Mouse (Mus musculus) kidney, adult 9 months (tissue): ENCODE data around the gene Slbp.
A peak's percentile ranks its signal among the peaks of the same experiment; 100 is the strongest.

Source experiments
- DNase-seq: peaks from one replicate; pipeline ENCODE4 v3.0.0; 2022

The Slbp gene

DNA sequence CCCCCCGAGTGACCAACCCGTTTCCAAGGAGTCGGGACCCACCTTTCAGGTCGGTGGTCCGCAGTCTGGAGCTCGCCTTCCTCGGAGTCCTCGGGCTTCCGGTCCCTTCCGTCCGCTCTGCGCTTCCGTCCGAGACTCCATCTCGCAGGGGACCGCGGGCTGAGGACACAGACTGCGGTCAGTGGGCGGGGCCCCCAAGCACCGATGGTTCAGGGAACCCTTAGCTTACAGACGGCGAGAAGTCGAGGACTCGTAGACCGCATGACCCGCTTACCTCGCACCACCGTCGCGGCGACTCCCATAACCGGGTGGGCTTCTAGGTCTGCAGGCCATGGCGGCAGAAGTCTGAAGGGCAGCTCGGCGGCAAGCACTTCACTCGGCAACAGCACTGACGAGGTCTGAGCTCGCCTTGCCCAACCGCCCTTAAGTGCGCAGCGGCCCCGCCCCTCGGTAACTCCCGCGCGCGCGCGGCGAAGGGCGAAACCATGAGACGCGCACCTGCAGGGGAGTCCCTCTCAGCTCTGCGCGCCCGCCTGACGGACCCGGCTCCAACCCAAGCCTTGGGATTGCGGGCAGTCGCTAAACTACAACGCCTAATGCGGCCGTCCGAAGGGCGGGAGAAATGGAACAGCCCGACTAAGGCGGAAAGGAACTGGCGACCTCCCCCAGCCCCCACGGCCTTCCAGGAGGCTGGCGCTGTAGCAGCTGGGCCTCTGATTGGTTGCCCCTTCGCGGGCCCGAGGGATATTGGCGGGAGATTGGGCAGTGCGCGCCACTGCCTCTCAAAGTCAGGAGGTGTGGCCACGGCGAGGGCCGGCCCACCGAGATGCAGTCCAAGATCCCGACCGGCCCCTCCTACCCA is at the start of gene Slbp:
TSS of gene Slbp (minus strand) at position 654 of the 862 bp plus-strand sequence.
- peak; percentile 98 for DNase-seq

DNA sequence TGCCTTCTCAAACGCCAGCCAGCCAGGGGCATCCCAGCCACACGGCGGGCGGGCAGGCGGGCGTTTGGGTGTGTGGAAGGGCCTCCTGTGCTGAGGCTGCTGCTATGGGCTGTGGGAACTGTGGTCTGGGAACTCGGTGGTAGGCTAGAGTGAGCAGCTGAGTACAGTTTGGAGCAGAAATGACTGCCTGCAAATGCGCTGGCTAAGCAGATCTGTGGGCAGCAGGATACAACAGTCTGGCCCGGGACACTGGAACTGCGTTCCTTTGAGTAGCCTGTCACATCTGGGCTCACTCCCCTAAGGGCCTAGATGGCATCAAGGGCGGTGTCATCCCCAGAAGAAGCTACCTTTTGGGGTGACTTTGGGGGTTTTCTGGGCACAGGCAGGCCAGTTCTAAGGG is 49.5 kb upstream of the Slbp start:
- no peak for DNase-seq

DNA sequence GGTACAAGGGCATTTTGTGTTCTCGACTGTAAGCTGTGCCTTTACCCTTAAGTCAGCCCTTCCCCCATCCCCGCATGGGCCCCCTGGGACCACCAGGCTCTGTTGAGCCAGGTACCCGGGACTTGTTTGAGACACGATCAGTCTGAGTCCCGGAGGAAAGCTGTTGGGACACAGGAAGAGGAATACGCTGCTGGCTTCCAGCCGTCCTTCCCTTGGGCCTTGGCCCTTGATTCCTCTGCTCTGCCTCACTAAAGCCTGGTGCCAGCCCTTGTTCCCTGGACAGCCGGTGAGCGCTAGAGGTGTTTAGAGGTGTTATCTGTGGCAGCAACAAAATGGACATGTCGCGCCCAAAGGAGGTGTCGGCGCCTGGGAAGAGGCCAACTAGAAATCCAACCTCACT is 47.6 kb upstream of the Slbp start:
- DNase-seq = no peak

DNA sequence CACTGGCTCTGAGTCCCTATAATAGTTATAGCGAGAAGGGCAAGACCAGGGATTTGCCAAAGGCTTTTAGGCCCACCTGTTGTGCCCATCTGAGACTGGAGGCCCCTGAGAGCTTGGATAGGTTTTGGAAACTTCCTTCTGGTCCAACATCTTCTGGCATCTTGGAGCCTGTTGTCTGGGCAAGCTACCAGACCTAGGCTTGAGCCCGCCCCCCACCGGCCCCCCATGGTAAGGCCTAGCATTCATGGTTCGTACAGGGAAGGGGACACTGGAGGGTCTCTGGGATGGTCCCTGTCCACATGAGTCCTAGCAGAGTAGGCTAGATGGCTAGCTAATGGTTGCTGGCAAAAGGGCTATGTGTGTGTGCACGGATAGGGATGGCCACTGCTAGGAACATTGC is 46.3 kb upstream of the Slbp start:
- DNase-seq = no peak

DNA sequence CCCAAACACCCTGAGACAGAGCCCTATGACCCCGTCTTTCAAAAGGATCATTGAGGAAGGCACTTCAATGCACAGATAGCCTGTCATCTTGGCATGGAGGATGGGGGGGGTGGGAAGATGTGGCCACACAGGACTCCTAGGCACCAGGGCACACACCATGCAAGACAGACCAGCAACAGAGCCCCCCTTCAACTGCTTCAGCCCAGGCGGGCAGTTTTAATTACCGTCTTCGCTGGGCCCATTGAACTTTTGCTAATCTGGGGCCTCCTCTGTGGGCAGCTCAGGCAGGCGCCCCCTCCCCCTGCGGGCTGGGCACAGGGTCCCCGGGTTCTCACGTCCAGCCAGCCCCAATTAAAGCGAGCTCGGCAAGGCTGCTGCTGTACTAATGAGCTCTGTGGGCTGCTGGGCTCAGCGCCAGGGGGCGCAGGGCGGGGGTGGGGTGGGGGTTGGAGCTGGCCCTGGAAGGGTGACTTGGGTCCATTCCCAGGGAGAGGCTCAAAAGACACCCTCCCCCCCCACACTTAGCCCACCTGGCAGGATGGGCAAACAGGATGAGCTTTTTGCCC is 45.7 kb upstream of the Slbp start:
- DNase-seq = no peak

DNA sequence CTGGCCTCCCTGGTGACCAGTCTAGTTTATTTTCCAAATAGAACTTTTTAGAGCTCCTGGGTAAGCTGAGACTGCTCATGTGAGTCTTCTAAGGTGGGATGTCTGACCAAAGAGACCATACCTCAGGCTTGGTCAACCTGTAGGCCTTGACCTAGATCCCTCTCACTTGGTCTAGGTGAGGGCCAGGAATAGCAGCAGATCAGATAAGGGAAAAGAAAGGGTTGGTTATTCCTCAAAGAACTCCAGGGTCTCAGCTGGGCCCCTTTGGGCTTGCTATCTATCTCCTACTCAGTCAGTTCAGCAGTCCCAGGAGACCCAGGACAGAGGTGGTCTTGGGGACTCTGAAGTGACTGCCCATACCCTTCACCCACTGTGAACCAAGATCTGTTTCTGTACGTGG is 45.2 kb upstream of the Slbp start:
- DNase-seq = no peak

DNA sequence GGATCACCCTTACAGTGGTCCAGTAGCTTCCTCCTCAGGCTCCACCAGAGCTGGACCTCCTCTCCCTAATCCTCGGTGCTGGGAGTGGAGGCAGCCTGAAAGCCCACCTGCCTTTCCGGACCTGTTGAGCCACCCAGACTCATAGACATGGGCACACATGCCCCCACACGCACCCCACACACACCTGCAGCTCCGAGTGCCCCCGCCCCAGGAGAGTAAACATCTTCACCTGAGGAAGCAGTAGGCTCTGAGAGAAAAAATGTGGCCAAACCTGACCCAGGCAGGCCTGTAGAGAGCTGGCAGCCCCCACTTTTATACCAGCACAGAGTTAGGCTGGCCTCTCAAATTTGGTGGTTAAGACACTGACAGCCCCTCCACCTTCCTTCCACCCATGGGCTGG is 44.1 kb upstream of the Slbp start:
- DNase-seq = no peak

DNA sequence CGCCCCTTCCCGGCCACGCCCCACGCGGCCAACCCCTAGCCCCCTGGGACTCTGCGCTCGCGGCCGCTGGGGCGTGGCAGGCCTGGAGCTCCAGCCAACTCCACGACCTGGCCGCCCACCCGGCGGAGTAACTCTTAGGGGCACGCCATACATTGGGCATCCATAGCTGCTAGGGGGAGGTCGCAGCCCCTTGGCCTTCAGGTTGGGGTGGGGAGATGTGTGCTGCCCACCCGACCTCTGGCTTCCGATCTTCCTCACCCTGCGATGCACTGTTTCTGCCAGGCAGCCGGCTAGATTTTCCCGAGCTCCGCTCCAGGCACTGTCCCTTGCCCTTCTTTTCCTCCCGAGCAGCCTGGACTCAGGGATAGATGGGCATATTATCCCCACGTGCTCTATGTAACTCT is 43.3 kb upstream of the Slbp start:
- no peak for DNase-seq

DNA sequence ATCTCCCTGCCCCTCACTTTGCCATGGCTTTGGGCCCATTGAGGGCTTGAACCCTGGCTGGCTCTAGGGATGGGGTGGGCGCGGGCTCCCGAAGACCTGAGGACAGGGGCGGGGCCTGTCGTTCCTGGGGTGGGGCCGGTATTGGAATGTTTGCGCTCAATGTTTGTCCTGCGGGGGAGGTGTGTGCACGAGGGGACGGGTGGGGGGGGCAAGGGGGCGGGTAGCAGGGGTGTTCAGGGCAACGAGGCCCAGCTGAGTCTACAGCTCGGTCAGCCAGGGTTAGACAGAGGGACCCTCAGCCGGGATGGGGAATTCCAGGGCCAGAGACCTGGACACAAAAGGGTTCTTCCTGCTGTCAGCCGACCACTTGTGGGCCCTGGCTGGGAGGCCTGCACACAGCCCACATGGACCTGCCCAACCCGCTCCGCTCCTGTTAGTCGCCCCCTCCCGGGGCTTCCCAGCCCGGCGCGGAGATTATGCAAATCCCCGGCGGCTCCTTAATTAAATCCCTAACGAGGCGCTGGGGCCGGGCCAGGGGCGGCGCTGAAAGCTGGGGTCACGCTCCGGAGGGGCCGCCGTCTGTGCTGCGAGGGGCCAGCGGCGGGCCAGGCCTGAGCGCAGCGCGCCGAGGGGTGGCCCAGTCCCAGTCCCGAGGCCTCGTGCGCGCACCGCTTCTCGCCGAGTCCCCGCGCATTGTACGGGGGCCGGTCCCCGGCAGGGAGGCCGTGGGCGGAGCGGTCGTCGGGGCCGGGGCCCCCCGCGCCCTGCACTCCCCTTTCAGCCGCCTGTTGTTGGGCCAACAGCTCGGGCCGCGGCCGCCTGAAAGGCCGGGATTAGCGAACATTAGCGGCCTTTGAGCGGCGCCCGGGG is 42.7 kb upstream of the Slbp start:
- no peak for DNase-seq

DNA sequence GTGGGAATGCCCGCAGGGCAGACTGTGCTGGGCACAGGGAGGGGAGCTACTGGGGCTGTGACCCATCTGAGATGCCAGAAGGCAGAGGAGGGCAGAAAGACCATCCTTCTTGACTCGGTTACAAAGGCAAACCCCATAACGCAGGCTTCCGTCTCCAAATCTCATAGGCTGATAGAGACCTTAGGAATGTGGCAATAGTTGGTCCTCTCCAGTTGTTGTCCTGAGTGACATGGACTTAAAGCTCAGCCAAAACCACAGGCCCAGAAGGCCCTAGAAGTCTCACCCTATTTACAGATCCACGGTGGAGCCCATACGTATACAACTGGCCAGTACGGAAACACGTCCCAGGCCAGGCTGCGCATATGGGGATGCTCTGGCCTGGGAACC is 42.1 kb upstream of the Slbp start:
- no peak for DNase-seq

DNA sequence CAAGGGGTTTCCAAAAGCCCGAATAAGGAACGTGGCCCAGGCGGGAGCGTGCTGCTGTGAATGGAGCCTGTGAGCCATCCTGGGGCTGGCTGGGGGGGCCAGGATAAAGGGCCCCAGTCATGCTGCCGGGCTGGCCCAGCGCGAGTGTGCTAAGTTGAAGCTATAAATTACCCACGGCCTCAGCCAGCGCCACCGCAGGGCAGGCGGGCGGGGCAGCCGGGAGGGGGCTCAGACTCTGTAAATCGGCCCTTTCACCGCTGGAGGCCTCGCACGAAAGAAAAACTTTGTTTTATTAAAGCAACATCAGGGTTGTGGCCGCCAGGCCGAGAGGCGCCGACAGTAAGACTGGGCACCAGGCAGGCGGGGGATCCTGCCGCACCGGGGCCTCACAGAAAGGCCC is 40.0 kb upstream of the Slbp start:
- DNase-seq = no peak

DNA sequence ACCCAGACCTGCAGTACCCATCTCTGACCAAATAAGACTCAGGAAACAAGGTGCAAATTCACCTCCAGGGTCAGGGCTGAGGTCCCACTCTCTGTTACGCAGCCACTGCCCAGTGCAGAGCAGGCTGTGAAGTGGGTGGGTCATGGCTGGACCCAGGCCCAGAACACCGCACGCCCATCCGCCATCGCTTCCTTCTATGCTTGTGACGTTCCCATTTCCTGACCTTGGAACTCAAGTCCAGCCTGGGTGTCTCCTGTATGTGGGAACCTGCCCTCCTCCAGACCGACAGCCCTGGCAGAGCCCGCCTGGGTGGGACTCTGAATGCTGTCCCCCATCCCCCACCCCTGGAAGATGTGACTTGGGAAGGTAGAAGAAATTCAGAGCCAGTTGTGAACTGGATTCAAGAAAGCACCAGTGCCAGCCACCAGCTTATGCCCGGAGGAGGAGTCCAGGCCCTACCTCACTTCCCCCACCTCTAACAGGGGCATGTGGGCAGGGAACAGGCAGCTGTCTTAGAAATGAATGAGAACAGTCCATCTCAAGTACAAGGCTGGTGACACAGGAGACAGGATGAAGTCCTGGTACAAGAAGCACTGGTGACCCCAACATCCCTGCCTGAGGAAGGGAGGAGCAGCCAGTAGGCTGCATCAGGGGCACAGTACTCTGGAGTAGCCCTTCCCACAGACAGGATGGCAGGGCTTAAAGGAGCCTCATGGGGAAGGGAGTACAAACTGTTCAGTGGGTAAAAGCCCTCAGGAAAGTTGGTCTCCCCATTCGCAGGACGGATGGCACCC is 37.7 kb upstream of the Slbp start:
- peak; percentile 40 for DNase-seq

DNA sequence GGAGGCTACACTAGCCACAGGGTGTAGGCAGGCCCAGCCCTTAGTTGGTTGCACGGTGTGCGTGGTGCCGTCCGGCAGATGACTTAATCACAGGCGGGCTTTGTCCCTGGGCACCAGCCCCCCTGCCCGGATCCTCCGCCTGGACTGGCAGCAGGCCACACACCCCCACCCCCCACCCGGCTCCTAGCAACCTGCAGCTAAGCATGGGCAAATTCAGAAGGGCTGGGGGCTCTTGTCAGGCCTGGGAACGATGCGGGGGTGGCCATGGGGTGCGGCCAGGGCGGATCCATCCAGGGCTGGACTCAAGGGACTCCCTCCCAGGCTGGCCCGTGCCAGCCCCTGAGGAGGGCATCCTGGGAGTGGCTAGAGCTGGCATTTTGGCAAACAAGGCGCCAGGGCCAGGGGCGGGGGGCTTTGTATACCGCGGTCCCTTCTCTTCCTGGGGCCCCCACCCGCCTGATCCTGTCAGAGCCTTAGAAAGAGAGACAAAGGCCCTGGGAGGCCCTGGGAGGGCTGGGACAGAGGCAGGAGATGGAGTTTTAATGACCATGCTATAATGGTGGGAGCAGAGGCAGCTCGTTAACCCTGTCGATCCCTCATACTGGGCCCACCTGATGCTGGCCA is 37.0 kb upstream of the Slbp start:
- DNase-seq = no peak

DNA sequence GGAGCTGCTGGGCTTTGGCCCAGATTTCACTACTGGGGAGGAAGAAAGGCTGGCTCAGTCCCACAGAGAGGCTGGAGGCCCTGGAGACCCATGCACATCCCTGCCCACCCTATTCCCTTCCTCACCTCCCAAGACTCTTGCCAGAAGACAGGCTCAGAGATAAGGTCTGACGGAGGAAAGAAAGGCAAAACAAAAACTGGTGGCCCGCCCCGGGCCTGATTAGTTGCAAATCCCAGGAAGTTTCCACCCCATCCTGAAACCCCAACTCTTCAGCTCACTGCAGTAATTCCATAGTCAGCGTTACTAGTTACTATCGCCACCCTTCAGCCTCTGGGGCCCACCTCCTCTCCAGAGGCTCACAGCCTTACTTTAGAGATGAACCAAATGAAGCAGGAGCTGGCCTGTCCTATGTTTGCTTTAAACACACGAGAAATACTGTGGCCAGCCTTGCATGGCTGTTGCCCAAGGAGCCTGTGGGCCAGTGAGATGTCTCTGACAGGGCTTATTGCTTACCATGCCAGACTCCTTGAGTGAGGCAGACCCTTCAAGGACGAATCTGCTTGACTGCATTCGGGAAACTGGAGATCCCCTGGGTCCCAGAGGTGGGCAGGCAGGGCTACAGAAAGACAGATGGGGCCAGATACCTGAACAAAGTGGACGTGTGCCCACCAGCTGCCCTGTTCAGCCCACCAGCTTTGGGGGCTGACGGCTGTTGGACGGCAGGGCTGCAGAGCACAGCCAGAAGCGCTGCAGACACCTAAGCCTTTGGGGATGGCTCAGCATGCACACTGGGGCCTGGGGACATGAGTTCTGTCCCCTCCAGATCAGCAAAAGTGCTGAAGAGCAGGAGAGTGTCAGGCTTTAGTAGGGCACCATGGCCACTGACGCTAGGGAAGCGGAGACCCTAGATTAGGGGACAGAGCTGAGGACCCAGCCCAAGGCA is 36.2 kb upstream of the Slbp start:
- DNase-seq = no peak

DNA sequence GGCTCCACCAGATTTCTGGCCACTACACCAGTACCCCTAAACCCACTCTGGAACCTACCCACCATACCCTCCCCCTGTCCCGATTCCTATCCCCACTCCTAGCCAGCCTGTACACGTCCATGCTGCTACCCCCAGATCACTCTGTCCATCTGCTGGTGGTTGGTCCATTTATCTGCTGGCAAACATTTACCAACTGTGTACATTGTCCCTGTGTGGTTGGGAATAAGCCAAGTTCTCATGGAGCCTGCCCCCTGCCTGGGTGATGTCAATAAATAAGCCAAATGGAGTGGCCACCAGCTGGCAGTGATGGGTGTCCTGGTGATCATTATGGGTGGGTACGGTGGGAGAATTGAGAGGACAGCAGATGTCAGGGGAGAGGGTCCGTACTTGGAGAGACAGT is 34.8 kb upstream of the Slbp start:
- DNase-seq = no peak

DNA sequence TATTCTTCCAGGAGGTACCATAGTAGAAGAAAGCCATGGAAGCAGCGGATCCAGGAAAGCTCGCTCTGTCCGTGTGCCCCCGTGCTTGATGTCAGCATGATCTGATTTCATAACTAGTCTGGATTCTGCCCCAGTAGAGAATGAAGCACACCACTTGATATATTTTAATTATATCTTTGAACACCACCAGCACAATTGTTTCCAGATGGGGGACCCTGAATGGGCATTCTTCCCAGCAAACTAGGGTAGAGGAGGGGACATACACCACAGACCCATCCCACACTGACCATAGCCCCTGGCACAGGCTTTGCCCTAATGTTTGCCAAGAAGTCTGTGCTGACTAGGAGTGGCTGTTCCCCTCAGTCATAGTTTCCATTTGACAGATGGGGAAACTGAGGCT is 32.6 kb upstream of the Slbp start:
- DNase-seq = no peak

DNA sequence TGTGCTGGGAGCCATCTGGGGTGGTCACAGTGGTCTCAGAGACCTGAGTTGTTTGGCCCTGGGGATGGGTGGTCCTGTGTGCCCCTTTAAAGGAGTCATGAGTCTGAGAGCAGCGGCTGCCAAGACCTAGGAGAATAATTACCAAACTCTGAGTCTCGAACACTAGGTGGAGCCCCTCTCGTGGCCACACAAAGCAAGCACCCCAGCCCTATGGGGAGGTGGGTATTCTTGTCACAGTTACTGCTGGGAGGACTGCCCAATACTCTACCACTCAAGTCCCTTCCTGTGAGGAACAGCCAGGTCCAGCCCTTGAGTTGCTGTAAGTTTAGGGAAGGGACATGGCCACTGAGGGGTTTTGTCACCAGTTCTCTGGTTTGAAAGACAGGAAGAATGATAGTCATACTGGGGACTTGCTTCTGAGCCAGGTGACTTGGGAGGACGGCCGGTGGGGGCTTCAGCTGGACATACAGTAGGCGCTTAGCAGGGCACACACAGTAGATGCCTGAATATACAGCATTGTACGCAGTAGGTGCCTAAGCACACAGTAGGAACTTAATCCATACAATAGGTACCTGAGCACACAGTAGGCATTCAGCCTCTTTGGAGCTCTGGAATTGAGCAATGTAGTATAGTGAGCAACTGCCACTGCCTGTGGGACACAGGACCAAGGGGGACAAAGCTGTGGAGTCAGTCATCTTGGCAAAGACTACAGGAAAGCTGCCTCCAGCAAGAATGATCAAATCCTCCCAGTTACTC is 31.7 kb upstream of the Slbp start:
- DNase-seq = peak; percentile 80

DNA sequence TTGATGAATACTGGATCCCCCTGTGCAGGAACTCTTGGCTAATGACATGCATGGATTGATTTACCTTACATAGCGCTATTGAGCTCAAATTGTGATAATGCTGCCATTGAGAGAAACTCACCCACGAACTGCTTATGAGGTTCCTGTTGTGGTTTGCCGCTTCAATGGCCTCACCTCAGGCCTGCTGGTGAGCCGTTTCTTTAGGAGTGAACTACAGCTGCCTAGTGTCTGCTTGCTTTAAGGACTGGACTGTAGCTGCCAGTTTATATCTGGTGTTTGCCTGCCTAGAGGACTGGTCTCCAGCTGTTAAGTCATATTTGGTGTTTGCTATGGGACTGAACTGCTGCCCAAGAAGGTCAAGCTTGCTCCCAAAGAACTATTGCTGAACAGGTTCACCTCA is 30.6 kb upstream of the Slbp start:
- DNase-seq = no peak

DNA sequence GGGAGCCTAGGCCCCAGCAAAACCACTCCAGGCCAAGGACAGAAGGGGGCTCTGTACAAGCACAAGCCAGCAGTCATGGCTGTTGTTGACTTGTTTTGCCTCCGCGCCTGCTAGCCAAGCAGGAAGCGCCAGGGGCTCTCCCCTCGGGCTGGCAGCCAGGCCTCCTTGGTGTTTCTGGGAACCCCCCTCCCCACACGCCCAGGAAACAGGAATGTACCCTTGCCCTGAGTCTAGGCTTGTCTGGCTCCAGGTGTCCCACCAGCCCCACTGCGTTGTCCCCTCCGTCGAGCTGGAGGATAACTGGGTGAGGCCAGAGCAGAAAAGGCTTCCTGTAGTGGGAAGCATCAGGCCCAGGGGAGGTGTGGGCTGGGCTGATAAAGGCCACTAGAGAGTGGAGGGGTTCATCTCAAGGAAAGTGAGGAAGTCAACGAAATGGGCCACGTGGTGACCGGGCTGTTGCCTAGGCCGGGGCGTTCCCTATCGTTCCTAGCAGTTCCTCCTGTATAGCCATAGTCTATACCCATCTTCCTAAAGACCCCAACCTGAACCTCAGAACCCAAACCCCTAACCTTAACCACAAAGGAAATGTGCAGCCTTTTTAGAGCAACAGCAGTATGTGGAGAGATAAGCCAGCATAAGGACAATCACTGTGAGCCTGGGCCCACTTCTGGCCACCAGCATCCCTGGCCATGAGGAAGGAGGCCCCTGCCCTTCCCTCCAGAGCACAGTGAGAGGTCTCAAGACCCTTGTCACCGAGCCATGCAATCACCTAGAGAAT is 29.4 kb upstream of the Slbp start:
- DNase-seq = no peak

DNA sequence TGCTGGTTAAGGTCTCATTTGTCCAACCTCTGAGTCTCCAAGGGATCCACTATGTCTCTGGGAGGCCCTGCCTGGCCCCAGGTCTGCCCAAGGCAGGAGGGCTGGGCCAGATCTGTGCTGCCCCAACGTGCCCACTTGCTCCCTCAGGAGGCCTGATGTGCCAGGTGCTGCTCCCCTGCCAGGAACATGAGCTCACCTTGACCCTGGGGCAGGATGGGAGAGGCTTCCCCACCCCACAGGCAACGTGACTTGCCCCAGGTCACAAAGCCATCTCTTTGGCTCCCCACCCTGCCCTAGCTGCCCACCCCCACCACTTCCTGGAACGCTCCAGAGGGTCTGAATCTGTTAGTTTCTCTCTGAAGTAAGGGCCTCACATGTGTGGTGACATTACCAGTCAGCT is 28.7 kb upstream of the Slbp start:
- DNase-seq = no peak
